Mouse (Mus musculus) adrenal gland, postnatal 4 days (tissue): ENCODE measurements at regions not wholly inside any gene's neighbourhood (a gene's known extent, or its start where the extent isn't known, plus 50 kb on each side); places are given as distances from the start of the nearest gene placed in this dataset.

ENCODE experiments used
- DNase-seq, 2 experiments: peaks; one replicate each; pipeline ENCODE4 v3.0.0; 2021 to 2022; ENCODE audit warnings: low spot score in 2 of 2, mixed read lengths in 2 of 2

DNA sequence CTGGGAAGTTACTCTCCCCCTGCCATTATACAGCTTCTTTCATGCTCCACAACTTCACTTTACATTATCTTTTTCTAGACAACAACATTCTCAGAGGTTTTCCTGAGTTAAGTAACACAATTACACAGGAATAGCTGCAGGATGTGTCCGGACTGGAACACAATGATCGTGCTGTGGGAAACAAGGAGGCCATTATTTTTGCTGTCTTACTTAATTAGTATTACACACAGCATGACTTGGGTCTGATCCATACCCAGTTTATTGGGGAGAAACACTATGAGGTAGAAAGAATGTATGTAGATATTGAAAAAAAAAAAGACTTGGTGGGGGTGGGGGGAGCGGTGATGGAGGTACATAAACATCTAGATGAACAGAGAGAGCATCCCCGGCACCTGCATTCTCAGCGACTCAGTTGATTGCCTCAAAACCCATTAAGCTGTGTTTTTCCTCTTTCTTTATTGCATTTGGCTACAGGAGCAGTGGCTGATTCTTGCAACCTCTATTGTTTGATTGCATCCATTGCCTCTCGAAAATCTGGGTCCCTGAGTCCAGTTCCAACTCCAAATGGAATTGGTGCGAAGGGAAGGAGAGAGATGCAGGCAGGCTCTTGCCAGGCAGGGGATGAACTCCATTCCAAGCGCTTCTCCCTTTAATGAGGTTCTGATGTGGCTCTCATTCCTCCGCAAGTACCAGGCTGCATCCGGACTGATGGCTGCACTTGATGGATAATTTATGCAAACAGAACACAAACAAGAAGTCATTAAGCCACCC, 529.8 kb downstream of the Slc4a3 start:
- DNase-seq: no peak

DNA sequence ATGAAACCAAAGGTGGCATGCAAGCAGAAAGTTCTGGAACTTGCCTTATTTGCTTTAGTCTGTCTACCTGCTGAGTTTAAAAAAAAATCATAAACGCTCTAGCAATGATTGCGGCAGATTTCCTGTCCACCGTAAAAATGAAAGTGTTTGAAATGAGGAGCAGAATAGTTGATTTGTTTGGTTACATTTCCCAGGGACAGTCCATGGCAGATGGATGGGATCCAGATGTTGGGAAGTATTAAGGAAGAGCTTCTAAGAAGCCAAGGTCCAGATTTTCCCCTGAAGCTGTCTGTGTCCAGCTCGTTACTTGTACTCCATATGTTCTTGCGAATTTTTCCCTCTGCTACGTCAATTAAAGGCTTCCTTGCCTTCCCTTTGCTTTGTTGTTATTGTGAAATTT, 534.2 kb downstream of the Slc4a3 start:
- DNase-seq: no peak

GRCm38 (mm10) chr1:76081700-76082099, 535.6 kb downstream of the Slc4a3 start:
- no peak for DNase-seq

DNA sequence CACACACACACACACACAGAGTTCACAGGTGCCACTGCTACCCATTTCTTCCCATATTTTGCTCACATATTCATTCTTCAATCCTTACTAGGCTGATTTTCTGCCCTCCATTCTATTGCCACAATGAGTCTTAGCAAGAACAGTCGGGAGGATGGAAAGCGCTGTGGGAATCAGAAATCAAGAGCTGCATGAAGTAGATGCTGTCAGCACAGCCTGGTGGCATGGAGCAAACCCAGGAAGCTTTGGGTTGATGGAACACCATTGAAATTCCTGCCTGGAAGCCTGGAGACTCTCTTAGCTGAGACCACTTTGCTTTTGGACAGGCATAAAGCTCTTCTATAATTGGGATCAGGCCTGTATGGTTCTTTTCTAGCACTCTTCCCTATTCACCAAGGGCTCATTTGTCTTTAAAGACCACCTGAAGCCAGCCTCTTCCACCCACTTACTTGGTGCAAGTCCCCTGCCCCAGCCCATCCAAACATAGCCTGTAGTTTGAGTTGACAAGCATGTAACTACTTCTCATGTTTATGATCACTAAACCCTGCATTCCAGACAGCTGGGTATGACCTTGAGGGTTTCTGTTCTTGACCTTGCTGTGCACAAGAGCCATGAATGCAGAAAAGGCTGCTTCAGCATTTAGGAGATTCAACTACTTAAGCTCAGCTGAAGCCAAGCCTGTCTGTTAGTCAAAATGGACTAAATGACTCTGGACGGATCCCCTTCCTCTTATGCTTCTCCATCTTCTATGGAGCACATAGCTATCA, 537.4 kb downstream of the Slc4a3 start:
- DNase-seq: no peak

GRCm38 (mm10) chr1:76091031-76091430, 545.0 kb downstream of the Slc4a3 start:
- no peak for DNase-seq

- no peak for DNase-seq
These were observed 567.2 kb downstream of the Slc4a3 start for GRCm38 (mm10) chr1:76113281-76113680.

- no peak for DNase-seq
These were observed 574.8 kb downstream of the Slc4a3 start for GRCm38 (mm10) chr1:76120840-76121239.

DNA sequence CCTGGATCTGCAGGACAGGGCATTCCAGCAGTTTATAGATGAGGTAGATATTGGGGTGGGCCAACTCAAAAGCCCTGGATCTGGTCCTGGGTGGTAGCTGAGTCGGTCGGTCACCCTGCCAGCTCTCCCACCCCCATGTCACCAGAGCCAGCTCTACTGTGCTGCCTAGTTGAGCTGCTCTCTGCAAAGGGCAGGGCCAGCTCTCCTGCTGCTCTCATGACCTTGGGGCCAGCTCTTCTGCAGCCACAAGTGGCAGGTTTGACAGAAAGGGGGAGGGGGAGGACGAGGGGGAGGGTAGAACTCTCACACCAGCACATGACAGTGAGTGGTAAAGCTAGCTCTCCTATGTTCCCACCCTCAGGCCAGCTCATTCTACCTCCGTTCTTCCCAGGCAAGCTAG, 584.3 kb downstream of the Slc4a3 start:
- no peak for DNase-seq

DNA sequence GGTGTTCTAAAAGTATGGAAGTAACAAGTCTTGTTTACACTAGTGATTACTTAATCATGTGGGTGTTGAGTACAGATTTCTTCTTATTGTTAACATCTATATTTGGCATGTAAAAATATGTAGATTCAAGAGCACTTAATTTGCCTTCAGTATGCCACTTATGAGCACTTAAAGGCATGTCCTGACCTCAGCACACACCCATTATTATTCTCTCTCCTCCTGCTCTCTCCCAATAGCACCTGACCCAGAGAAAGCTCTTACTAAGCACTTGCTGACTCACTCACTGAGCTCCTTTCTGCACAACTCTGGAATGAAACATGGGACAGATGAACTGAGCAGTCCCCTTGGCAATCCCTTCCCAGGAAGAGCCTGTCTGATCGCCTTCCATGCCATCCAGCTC, 590.7 kb downstream of the Slc4a3 start:
- DNase-seq: no peak

GRCm38 (mm10) chr1:76137701-76138100, 591.6 kb downstream of the Slc4a3 start:
- no peak for DNase-seq

DNA sequence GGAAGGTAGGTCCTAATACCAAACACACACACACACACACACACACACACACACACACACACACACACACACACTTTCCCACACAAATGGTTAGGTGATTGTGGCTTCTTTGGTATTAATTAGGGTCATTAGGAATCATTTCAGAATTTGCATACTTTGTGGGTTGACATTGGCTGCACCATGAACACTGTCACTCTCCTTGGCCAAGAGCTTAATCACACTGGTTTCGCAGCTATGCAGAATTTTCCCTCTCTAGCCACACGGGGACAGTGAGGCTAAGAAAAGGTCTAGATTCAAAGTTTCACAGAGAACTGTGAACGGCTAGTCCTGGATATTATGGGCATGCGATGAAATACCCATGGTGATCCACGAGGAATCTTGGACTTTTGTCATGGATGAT, 597.5 kb downstream of the Slc4a3 start:
- DNase-seq: no peak

DNA sequence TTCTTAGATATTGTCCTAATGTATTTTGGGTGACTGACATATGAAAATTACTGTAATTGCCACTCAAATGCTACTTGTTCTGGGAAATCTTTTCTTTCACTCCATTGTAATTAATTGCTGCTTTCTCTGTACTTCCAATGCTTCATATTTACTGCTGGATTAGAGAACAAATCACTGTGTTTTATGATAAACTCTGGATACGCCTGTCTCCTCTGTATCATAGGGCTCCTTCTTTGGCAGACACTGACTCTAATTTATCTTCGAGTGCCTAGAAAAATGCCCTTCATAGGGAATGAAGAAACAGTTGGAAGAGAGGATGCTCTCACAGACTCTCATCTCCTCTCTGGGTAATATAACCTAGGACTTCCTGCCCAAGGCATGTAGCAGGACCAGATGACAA, 602.9 kb downstream of the Slc4a3 start:
- DNase-seq: no peak

DNA sequence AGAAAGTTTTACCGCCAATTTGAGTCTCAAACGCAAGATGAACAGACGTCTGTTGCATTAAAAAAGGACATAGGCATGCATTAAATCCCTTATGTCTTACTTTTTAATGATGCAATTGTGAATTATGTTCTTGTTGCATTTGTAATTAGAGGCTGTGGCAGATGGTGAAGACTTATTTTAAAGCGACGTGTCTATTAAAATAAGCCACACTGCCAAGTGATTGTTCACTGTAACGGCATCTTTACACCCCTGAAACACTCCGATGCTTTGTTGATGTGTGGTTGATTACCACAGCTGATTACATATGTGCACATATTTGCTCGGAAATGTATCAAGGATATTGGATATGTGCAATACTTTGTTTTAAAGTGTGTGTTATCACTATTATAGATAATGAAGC, 610.2 kb downstream of the Slc4a3 start:
- no peak for DNase-seq

- DNase-seq: no peak
These were observed 621.4 kb downstream of the Slc4a3 start for GRCm38 (mm10) chr1:76167486-76167885.

DNA sequence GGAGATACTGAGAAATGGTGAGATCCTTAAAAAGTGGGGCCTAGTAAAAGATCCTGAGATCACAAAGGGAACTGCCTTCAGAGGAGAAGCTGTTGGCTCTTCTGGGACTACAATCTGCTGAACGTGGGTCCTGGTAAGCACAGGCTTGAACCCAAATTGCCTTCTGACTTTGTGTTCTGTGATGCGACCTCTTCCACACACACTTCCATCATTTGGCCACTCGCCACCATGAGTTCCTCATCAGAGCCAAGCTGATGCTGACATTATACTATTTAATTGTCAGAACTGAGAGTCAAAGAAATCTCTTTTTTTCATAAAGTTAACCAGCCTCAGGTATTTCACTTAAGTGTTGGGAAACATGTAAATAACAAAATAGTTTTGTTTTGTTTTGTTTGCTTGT, 635.1 kb downstream of the Slc4a3 start:
- DNase-seq: no peak

DNA sequence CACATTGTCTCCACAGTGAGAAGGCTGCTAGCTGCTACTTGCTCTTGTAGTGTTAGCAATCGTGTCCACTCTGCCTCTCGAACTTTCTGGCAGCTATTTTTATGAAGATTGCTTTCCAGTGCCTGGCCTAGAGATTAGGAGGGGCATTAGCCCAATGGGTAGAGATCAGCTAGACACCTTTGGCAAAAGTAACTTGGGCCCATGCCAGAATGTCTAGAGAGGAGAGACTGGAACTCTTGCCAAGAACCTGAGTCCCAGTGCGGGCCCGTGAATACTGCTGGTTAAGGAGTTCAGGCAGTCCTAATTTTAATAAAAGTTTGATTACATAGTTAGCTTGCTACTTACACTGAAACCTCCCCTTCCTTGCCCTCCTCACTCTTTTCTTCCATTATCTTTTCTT, 648.8 kb downstream of the Slc4a3 start:
- no peak for DNase-seq

DNA sequence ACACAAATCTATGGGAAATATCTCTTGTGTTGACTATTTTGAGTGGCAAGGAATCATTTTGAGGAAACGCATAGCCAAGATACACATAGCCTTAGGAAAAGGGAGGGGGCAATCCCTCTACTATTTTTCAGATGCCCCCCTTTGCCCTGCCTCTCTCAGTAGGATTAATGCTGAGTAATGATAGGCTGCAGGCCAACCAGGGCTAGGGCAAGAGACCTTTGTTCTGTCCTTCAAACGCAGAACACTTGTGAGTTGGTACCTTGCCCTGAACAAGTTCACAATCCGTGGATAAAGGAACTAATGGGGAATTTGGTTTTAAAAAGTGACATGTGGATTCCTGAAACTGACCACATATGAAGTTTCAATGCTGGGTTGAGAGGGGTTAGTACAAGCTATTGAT, 651.6 kb downstream of the Slc4a3 start:
- DNase-seq: no peak

DNA sequence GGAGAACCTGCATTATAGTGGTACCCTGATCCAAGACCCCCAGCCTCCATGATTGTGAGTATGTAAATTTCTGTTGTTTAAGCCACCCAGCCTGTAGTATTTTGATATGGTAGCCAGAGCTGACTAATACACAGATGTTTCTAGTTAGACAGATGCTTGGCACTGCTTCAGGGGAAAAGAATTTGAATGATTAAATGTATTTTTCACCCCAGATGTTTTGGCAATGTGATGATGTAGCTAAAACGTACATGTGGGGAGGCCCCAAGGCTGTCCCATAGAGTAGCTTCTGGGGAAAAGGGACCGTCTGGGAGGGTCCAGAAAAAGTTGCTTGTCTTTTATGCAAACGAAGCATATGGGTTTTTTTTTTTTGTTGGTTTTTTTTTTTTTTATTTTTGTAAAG, 654.8 kb downstream of the Slc4a3 start:
- no peak for DNase-seq

- DNase-seq: no peak
These were observed 666.4 kb downstream of the Slc4a3 start for GRCm38 (mm10) chr1:76212486-76212885.

DNA sequence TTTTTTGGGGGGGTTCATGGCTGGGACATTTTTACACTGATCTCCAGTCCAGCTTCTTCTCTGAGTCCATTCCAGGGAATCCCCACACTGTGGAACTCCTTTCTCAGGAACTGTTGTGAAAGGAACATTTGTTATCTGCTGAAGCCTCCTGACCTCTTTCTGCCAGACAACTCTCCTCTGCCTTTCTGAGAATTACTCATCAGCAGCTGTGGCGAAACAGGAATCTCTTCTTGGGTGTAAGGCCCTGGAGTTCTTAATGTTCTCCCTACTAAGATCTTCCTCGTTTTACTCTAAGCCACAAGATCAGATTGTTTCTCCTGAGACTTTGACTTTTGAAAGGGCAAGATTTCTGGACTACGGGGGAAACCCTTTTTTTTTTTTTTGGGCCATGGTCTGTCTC, 698.7 kb downstream of the Slc4a3 start:
- no peak for DNase-seq

- no peak for DNase-seq
These were observed 700.2 kb downstream of the Slc4a3 start for GRCm38 (mm10) chr1:76246181-76246796.

- no peak for DNase-seq
These were observed 701.1 kb downstream of the Slc4a3 start for GRCm38 (mm10) chr1:76247126-76247525.
